Mouse (Mus musculus) heart, embryonic 14.5 days (tissue): ENCODE results near the gene Prkag2. TPM values are rescaled to one million over a fixed set of nuclear protein-coding genes. Genes with fewer than 3 reads are reported as not detected.

Source experiments
- ATAC-seq: fragments of 200-750 bp; cut with Nextera tagmentation; 2 replicates; pipeline ENCODE4 v1.8.0; 2017; ENCODE audit warnings: low read depth, moderate TSS enrichment; ENCODE audit not compliant: insufficient number of reproducible peaks, insufficient read depth, low FRiP score
- H3K27ac ChIP-seq, 2 experiments: fragments of 200-500 bp in 1 of 2; fragments of 300-500 bp in 1 of 2; sonication (generic) in 1 of 2; replicated peaks in 1 of 2; 2 replicates each; pipeline ENCODE4 v1.5.1; 2012 to 2014; ENCODE audit warnings: low read depth in 2 of 2, low read length in 2 of 2, control low read depth in 1 of 2, mild to moderate bottlenecking in 1 of 2, mixed read lengths in 1 of 2; ENCODE audit not compliant: control insufficient read depth in 1 of 2, insufficient read depth in 1 of 2
- H3K27me3 ChIP-seq: fragments of 300-500 bp; sonication (generic); 2 replicates; pipeline ENCODE4 v1.6.1; 2014; ENCODE audit warnings: mild to moderate bottlenecking, low read length, control low read depth; ENCODE audit not compliant: control insufficient read depth, insufficient read depth
- H3K36me3 ChIP-seq: fragments of 300-500 bp; sonication (generic); 2 replicates; pipeline ENCODE4 v1.6.1; 2014; ENCODE audit warnings: mild to moderate bottlenecking, control low read depth, low read length, mixed read lengths; ENCODE audit not compliant: control insufficient read depth, insufficient read depth
- H3K4me1 ChIP-seq, 2 experiments: fragments of 200-500 bp in 1 of 2; fragments of 300-500 bp in 1 of 2; sonication (generic) in 1 of 2; 2 replicates each; pipeline ENCODE4 v1.6.1; 2012 to 2014; ENCODE audit warnings: low read length in 2 of 2, control low read depth in 1 of 2, mixed read lengths in 1 of 2; ENCODE audit not compliant: control insufficient read depth in 2 of 2, insufficient read depth in 2 of 2
- H3K4me2 ChIP-seq: fragments of 300-500 bp; sonication (generic); 2 replicates; pipeline ENCODE4 v1.6.1; 2014; ENCODE audit warnings: mild to moderate bottlenecking, low read length
- H3K4me3 ChIP-seq, 2 experiments: fragments of 200-500 bp in 1 of 2; fragments of 300-500 bp in 1 of 2; sonication (generic) in 1 of 2; 2 replicates each; pipeline ENCODE4 v1.5.1; 2012 to 2014; ENCODE audit warnings: low read length in 2 of 2, mild to moderate bottlenecking in 2 of 2, control low read depth in 1 of 2, low read depth in 1 of 2, moderate library complexity in 1 of 2; ENCODE audit not compliant: control insufficient read depth in 1 of 2, insufficient read depth in 1 of 2
- H3K9ac ChIP-seq: fragments of 300-500 bp; sonication (generic); 2 replicates; pipeline ENCODE4 v1.6.1; 2014; ENCODE audit warnings: mild to moderate bottlenecking, low read length
- H3K9me3 ChIP-seq: fragments of 300-500 bp; sonication (generic); 2 replicates; pipeline ENCODE4 v1.6.1; 2016; ENCODE audit warnings: low read length, control low read depth; ENCODE audit not compliant: control insufficient read depth
- WGBS: fragments of 180-500 bp; shearing (Covaris S2); extraction: QIAGEN DNeasy Blood & Tissue Kit; methylation state at CpG from one replicate; pipeline ENCODE4 v1.1.7; 2014; 5-methylcytosine and 5-hydroxymethylcytosine counted together
- polyA plus RNA-seq: library from polyadenylated mRNA; unstranded; fragments of >200 nt; fragmentation: Nextera tagmentation; extraction: Ambion mirVana; gene quantifications from 2 replicates; pipeline ENCODE4 v1.2.1, GENCODE M21; 2014

Prkag2 gene
- polyA plus RNA-seq, 1 experiment from 2014 or later, result 120 TPM

DNA sequence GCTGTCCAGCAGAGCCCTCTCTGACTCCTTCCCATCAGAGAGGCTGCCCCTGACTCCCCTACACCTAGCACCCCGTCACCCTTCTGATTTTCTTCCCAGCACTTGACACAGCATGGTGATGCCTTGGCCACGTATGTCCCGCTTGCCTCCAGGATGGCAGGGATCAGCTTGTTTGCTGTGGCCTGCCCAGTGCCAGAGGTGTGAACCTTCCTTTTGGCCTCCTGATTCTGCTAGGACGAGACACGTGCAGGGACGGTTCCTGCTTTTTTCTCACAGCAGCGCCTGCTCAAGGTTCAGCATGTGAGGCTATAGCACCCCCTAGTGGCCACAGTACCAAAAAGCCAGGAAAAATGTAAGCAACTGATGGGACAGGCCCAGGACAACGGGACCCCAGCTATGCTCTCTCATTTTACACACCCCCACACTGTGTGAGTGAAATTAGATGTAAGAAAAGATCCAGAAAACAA lies 89.4 kb downstream of the Prkag2 start:
- ATAC-seq, result no peak
- no peaks in the 10 kb centered on the region for H3K9me3 ChIP-seq
- no peak overlapping the region for H3K27ac ChIP-seq
- H3K4me3 ChIP-seq, result no peak overlapping the region
- no peaks in the 10 kb centered on the region for H3K27me3 ChIP-seq
- peaks cover 26 to 29% of the 10 kb centered on the region in 2 experiments for H3K4me1 ChIP-seq
- H3K4me2 ChIP-seq, result peak overlapping the region; percentile 46
- peak overlapping the region; percentile 18; the same call in 1 of the 2 replicates for H3K9ac ChIP-seq
- 4% methylated on average over 8 of the region's 8 CpGs for WGBS
- H3K36me3 ChIP-seq, result no peaks in the 10 kb centered on the region

DNA sequence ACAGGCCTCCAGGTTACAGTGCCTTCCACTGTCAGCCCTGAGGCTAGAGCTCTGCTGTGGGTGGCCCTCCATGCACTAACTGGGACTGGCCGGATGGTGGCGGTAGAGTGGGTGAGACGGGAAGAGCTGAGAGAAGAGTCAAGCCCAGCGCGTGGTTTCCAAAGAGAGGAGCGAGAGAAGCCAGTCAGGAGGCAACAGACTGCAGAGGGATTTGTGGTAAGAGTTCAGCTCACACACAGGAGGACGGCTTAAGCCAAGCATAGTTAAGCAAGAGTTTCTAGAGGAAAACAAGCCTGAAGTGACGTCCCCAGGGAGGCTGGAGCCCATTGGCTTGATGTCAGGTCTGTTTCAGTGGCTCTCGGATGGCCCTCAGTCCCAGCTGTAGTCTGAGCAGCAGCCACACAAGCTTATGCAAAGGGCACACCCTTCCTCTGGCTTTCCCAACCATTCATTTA lies 90.0 kb downstream of the Prkag2 start:
- Histone ChIP-seq H3K9ac (peak overlapping the region; percentile 18; the same call in 1 of the 2 replicates), H3K4me1 (peaks cover 30 to 35% of the 10 kb centered on the region in 2 experiments), H3K36me3 (no peaks in the 10 kb centered on the region), H3K27me3 (no peaks in the 10 kb centered on the region), H3K9me3 (no peaks in the 10 kb centered on the region), H3K4me3 (no peak overlapping the region), H3K27ac (no peak overlapping the region), H3K4me2 (peak overlapping the region; percentile 46)
- WGBS, result 3% methylated on average over 9 of the region's 9 CpGs
- peak; percentile 38; the same call in 1 of the 2 replicates for ATAC-seq

DNA sequence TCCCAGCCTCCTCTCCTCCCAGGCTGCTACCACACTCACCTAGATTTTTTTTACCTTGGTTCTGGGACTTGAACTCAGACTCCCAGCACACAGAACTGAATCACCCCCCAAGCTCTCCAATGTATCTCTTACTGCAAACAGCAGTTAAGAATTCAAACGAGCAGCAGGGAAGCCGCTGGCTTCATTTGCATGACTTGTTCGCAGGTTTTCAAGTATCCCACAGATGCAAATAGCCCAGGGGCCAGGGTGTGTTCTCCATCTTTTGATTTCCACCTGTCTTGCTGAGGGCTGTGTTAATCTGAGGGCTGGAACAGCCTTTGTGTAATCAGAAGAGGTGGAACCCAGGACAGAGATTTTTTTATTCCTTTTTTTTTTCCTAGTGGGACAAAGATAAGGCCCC lies 90.7 kb downstream of the Prkag2 start:
- Histone ChIP-seq H3K27ac (no peak overlapping the region), H3K9me3 (no peaks in the 10 kb centered on the region), H3K9ac (no peak overlapping the region), H3K4me1 (peaks cover 33 to 42% of the 10 kb centered on the region in 2 experiments), H3K4me2 (no peak overlapping the region), H3K4me3 (no peak overlapping the region), H3K27me3 (no peaks in the 10 kb centered on the region), H3K36me3 (no peaks in the 10 kb centered on the region)
- ATAC-seq, result no peak
- 76% methylated on average over 3 of the region's 3 CpGs for WGBS

DNA sequence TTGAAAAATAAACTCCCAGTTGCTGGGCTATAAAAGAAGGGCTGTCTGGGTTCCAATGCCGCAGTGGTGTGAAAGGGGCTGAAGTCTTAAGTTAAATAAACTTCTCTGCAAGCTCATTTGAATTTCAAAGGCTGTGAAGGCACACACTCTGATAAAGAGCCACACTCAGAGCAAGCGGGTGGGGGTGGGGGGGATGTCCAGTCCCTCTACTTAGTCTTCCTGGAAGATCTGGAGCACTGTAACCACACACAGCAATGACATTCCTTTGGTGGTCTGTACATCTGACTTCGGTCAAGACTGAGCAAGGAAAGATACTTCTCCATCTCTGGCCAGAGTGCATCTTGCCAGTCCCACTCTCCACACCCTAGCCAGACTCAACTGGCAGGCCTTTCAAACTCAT lies 91.5 kb downstream of the Prkag2 start:
- peaks cover 33 to 45% of the 10 kb centered on the region in 2 experiments for H3K4me1 ChIP-seq
- ATAC-seq, result no peak
- H3K27me3 ChIP-seq, result no peaks in the 10 kb centered on the region
- WGBS, result 40% methylated on average over 3 of the region's 3 CpGs
- no peaks in the 10 kb centered on the region for H3K36me3 ChIP-seq
- no peaks in the 10 kb centered on the region for H3K9me3 ChIP-seq
- no peak overlapping the region for H3K4me2 ChIP-seq
- H3K9ac ChIP-seq, result no peak overlapping the region
- H3K4me3 ChIP-seq, result no peak overlapping the region
- no peak overlapping the region for H3K27ac ChIP-seq

DNA sequence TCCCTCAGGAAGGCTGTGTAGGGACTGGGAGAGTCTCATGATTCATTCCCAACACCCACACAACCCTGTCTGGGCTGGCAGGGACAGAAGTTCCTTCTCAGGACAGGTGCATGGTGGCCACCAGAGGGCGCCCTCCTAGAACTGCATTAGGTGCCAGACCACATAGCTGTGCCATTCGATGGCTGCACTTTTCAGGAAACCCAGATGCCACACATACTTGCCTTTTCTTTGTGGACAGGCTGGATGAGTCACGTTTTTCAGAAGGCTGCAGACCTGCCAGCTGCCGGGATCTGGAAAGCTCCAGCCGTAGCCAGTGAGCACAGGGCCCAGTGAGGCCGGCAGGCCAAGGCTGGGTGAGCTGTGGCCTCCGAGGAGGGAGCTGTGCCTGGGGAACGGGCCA lies 93.6 kb downstream of the Prkag2 start:
- Histone ChIP-seq H3K27ac (peak overlapping the region; percentile 75 to 84), H3K4me1 (peaks cover 40 to 47% of the 10 kb centered on the region in 2 experiments), H3K27me3 (no peaks in the 10 kb centered on the region), H3K9ac (0 out of 2 replicates have a peak overlapping the region, but pooled peaks have one; percentile 27), H3K4me3 (no peak overlapping the region), H3K36me3 (no peaks in the 10 kb centered on the region), H3K9me3 (no peaks in the 10 kb centered on the region), H3K4me2 (no peak overlapping the region)
- ATAC-seq, result peak; percentile 60
- 10% methylated on average over 8 of the region's 8 CpGs for WGBS

DNA sequence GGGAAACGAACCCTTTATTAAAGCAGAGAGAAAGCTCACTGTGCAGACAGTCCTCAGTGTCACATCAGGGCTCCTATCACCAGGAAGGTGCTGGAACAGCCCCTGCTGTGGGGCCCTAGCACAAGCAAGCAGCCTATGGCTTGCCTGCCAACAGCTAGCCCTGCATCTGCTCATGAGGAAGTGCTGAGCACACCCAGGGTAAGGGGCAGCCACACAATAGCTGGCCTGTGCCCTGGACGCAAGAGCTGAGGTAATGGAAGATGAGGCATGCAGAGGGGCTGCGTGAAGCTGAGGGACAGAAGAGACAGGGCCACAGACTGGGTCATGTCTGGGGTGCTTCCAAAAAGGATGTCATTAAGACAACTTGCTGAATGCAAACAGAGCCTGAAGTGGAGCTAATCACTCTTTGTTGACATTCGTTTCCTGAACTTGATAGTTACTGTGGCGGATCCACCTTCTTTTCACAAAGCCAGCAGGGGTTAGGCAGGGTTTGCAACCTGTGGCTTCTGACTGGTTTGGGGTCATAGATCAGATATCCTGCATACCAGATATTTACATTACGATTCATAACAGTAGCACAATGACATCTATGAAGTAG lies 94.8 kb downstream of the Prkag2 start:
- ATAC-seq, result peak; percentile 55; the same call in 1 of the 2 replicates
- H3K4me3 ChIP-seq, result no peak overlapping the region

DNA sequence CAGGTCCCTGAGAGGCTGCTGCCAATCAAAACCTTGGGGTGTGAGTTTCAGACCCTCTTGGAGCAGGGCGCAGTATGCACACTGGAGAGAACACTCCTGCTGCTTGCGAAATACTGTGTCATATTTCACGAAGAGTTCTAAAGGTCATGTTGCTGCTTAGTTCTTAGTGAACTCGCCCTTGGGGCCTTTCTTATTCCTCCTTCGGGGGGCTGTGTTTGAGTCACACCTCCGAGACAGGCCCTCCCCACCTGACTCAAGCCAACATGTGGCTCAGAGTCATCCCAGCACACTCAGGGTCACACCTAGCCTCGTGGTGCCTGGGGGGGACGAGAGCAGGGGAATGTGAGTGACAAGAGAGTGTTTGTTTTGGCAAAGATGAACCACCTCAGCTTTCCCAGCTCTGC lies 99.0 kb downstream of the Prkag2 start:
- Histone ChIP-seq H3K27ac (no peak overlapping the region), H3K36me3 (no peaks in the 10 kb centered on the region), H3K9me3 (no peaks in the 10 kb centered on the region), H3K27me3 (no peaks in the 10 kb centered on the region), H3K4me1 (peaks cover 34 to 46% of the 10 kb centered on the region in 2 experiments), H3K4me2 (no peak overlapping the region), H3K4me3 (no peak overlapping the region), H3K9ac (no peak overlapping the region)
- ATAC-seq, result no peak
- WGBS, result 51% methylated on average over 8 of the region's 8 CpGs

More for the DNA sequence above, 94.8 kb downstream of the Prkag2 start:
- H3K4me2 ChIP-seq, result peak overlapping the region; percentile 22
- no peaks in the 10 kb centered on the region for H3K9me3 ChIP-seq
- no peaks in the 10 kb centered on the region for H3K27me3 ChIP-seq
- H3K9ac ChIP-seq, result 0 out of 2 replicates have a peak overlapping the region, but pooled peaks have one; percentile 35
- peak overlapping the region; percentile 49 to 84 for H3K27ac ChIP-seq
- 13% methylated on average over 6 of the region's 6 CpGs for WGBS
- H3K36me3 ChIP-seq, result no peaks in the 10 kb centered on the region
- H3K4me1 ChIP-seq, result peaks cover 44 to 50% of the 10 kb centered on the region in 2 experiments
